Mouse (Mus musculus): ENCODE data around the gene Cnga4.
"Not testable (repeated sequence)": the region's sequence is repeated elsewhere in the genome, so short reads cannot be mapped to it uniquely, and the experiment has no call there.

GRCm38 (mm10) chr7:105453345-105453744 is 49.0 kb downstream of the Cnga4 start:
- not testable (repeated sequence) for TF ChIP-seq HCFC1 (IDR thresholded peaks at IDR 0.05; ENCODE audit: low read depth, low read length); EP300 (IDR thresholded peaks at IDR 0.05; ENCODE audit: low read depth in 1 of 2, low read length in 2 of 2); MYC (IDR thresholded peaks at IDR 0.05; ENCODE audit: low read depth, low read length)

Measured in MEL (cell line).